In the genomic region with DNA sequence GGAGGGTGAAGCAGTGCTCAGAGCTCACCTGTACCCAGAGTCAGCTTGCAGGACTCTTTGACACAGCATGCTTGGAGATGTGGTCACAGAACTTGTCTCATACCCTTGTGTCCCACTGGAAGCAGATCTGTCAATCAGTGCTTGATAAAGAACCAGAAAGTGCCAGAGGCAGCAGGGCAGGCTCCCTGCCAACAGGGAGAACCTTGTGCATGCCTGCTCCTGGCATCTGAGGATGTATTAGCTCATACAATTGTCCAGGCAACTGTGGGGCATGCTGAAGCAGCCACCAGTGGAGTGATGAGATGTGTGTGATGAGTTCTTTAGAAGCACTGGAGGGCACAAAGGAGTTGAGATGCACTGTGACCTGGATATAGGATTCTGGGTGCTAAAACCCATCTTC, we compare ENCODE assay signal across 17 mouse cellular contexts. TPM values are rescaled to one million over a fixed set of nuclear protein-coding genes. Genes with fewer than 3 reads are reported as not detected.
DNase-seq lines count a peak whose midpoint lies in the region; ATAC-seq and TF ChIP-seq lines count a peak whose summit lies in the region.
"Had no signal": no experiment of that assay in that cellular context is flagged by ENCODE, and none has a peak within 500 bp of the region (broad histone marks: within the 10 kb centered on the region; RNA-seq: fewer than 3 reads in every experiment).

No protein-coding gene starts in this region.

- no peaks in the 10 kb centered on the region for H3K9me3 ChIP-seq in forebrain, postnatal 0 days (ENCODE audit: low read length)
- H3K9me3 ChIP-seq in forebrain, embryonic 16.5 days (ENCODE audit: control insufficient read depth, low read length), result no peaks in the 10 kb centered on the region
- H3K9me3 ChIP-seq in liver, postnatal 0 days (ENCODE audit: low read length), result no peaks in the 10 kb centered on the region
- H3K9me3 ChIP-seq: embryonic facial prominence, embryonic 12.5 days; limb, embryonic 15.5 days; midbrain, embryonic 13.5 days had no signal

- intact Hi-C loops in left cerebral cortex, postnatal 4 days (cut with DNase I), result no loop called here

- DNase-seq in forebrain, postnatal 0 days, result no peak
- DNase-seq in left cerebral cortex, postnatal 4 days, result peak; percentile 64
- no peak for DNase-seq in left cerebral cortex, adult 18-20 months (ENCODE audit: low spot score in 2 of 2)
- DNase-seq in Muller cell, postnatal 12 days (ENCODE audit: inconsistent ontology term), result peak; percentile 66
- peak; percentile 65 to 80 for DNase-seq in cerebellum, adult 2 months
- no peak for DNase-seq in frontal cortex, postnatal 36 days (ENCODE audit: low spot score in 2 of 2)
- no peak for DNase-seq in liver, postnatal 0 days
- DNase-seq: heart, adult 11 months; kidney, adult 8-10 months; right cerebral cortex, postnatal 14 days; thymus, adult 18-20 months had no signal

- no peak overlapping the region for H3K4me2 ChIP-seq in forebrain, postnatal 0 days (ENCODE audit: low read depth)
- no peak overlapping the region for H3K4me2 ChIP-seq in forebrain, embryonic 16.5 days (ENCODE audit: low read length)
- H3K4me2 ChIP-seq in liver, postnatal 0 days (ENCODE audit: low read depth, low read length), result no peak overlapping the region
- H3K4me2 ChIP-seq: embryonic facial prominence, embryonic 12.5 days; limb, embryonic 15.5 days; midbrain, embryonic 13.5 days had no signal

- no peaks in the 10 kb centered on the region for H3K4me1 ChIP-seq in forebrain, postnatal 0 days (ENCODE audit: insufficient read depth)
- H3K4me1 ChIP-seq in forebrain, embryonic 16.5 days (replicated peaks; ENCODE audit: control insufficient read depth, insufficient read depth, low read length), result no peaks in the 10 kb centered on the region; the same call in 1 of the 2 replicates
- H3K4me1 ChIP-seq in cerebellum, adult 2 months (ENCODE audit: control insufficient read depth, insufficient read depth, low read length), result peaks cover 12% of the 10 kb centered on the region
- H3K4me1 ChIP-seq in liver, postnatal 0 days (ENCODE audit: insufficient read depth), result peaks cover 33% of the 10 kb centered on the region

- TF ChIP-seq EP300 in liver, postnatal 0 days (IDR thresholded peaks at IDR 0.05; ENCODE audit: low read depth), result no peak

- no peak overlapping the region for H3K9ac ChIP-seq in forebrain, postnatal 0 days
- H3K9ac ChIP-seq in forebrain, embryonic 16.5 days (replicated peaks; ENCODE audit: low read depth, low read length), result no peak overlapping the region
- no peak overlapping the region for H3K9ac ChIP-seq in liver, postnatal 0 days (replicated peaks)
- H3K9ac ChIP-seq: embryonic facial prominence, embryonic 12.5 days; limb, embryonic 15.5 days; midbrain, embryonic 13.5 days had no signal

- H3K27ac ChIP-seq in forebrain, postnatal 0 days (ENCODE audit: low read depth, low read length), result no peak overlapping the region
- H3K27ac ChIP-seq in forebrain, embryonic 16.5 days (ENCODE audit: low read length), result no peak overlapping the region
- no peak overlapping the region for H3K27ac ChIP-seq in cerebellum, adult 2 months (ENCODE audit: insufficient read depth, low read length)
- H3K27ac ChIP-seq in liver, postnatal 0 days (ENCODE audit: low read depth), result no peak overlapping the region
- H3K27ac ChIP-seq: embryonic facial prominence, embryonic 12.5 days; limb, embryonic 15.5 days; macrophage; midbrain, embryonic 13.5 days had no signal

- no peaks in the 10 kb centered on the region for H3K27me3 ChIP-seq in forebrain, postnatal 0 days (ENCODE audit: insufficient read depth, low read length)
- H3K27me3 ChIP-seq in forebrain, embryonic 16.5 days (replicated peaks; ENCODE audit: control insufficient read depth, insufficient read depth, low read length), result no peaks in the 10 kb centered on the region
- no peaks in the 10 kb centered on the region for H3K27me3 ChIP-seq in cerebellum, adult 2 months (ENCODE audit: control insufficient read depth, insufficient read depth, low read length)
- no peaks in the 10 kb centered on the region for H3K27me3 ChIP-seq in liver, postnatal 0 days (ENCODE audit: insufficient read depth, low read length)
- H3K27me3 ChIP-seq: embryonic facial prominence, embryonic 12.5 days; limb, embryonic 15.5 days; midbrain, embryonic 13.5 days had no signal

- TF ChIP-seq POLR2A in cerebellum, adult 2 months (IDR thresholded peaks at IDR 0.05; ENCODE audit: borderline replicate concordance, insufficient read depth, low read length), result no peak

- no peak for TF ChIP-seq CTCF in forebrain, postnatal 0 days (IDR thresholded peaks at IDR 0.05; ENCODE audit: low read depth)
- TF ChIP-seq CTCF in cerebellum, adult 2 months (IDR thresholded peaks at IDR 0.05; ENCODE audit: borderline replicate concordance, insufficient read depth, low read depth, low read length), result no peak
- TF ChIP-seq CTCF in liver, postnatal 0 days (IDR thresholded peaks at IDR 0.05; ENCODE audit: low read depth), result no peak

- no peak overlapping the region for H3K4me3 ChIP-seq in forebrain, postnatal 0 days (ENCODE audit: low read depth, low read length)
- H3K4me3 ChIP-seq in forebrain, embryonic 16.5 days (replicated peaks; ENCODE audit: low read length), result no peak overlapping the region
- H3K4me3 ChIP-seq in cerebellum, adult 2 months (replicated peaks; ENCODE audit: insufficient read depth, low read depth, low read length), result no peak overlapping the region
- H3K4me3 ChIP-seq in liver, postnatal 0 days (ENCODE audit: low read depth, low read length), result no peak overlapping the region
- H3K4me3 ChIP-seq: embryonic facial prominence, embryonic 12.5 days; limb, embryonic 15.5 days; midbrain, embryonic 13.5 days had no signal

- ATAC-seq in forebrain, postnatal 0 days, result peak; percentile 27; the same call in 1 of the 2 replicates
- no peak for ATAC-seq in forebrain, embryonic 16.5 days
- ATAC-seq in liver, postnatal 0 days, result no peak
- ATAC-seq: hindbrain, embryonic 16.5 days; midbrain, embryonic 13.5 days had no signal

- H3K36me3 ChIP-seq in forebrain, postnatal 0 days (ENCODE audit: insufficient read depth), result no peaks in the 10 kb centered on the region
- H3K36me3 ChIP-seq in forebrain, embryonic 16.5 days (ENCODE audit: control insufficient read depth, insufficient read depth), result no peaks in the 10 kb centered on the region
- H3K36me3 ChIP-seq in liver, postnatal 0 days (replicated peaks; ENCODE audit: insufficient read depth, low read length), result no peaks in the 10 kb centered on the region
- H3K36me3 ChIP-seq: embryonic facial prominence, embryonic 12.5 days; limb, embryonic 15.5 days; midbrain, embryonic 13.5 days had no signal

RNA-seq across cellular contexts. Expression of gene Hpcal1, which starts 30.4 kb away (rescaled TPM):
- total RNA-seq in forebrain, postnatal 0 days (2014; rRNA removed), result 27.7 and 46.9 TPM in 2 replicates
- 47.1 and 76.7 TPM in 2 replicates for polyA plus RNA-seq in forebrain, postnatal 0 days (2015; fragmentation: Nextera tagmentation; extraction: Ambion mirVana)
- polyA plus RNA-seq in forebrain, embryonic 16.5 days (2015; fragmentation: Nextera tagmentation; extraction: Ambion mirVana), result 34.6 and 47.1 TPM in 2 replicates
- total RNA-seq in left cerebral cortex, postnatal 4 days (2021), result 10 to 100 TPM; 28.7 to 49.3 TPM
- 10 to 100 TPM; 80.0 to 93.6 TPM for total RNA-seq in left cerebral cortex, adult 18-20 months (2021)
- 544 TPM in 2 replicates for polyA plus RNA-seq in cerebellum, adult 2 months (2012; rRNA removed)
- 18.6 and 20.8 TPM in 2 replicates for polyA plus RNA-seq in liver, postnatal 0 days (2015; fragmentation: Nextera tagmentation; extraction: Ambion mirVana)

Comparison
In these comparisons a context has a peak if more than half of its experiments do, and no peak if none do; other contexts are left out.
1. DNase-seq: peak in left cerebral cortex, postnatal 4 days (single experiment), Muller cell, postnatal 12 days (single experiment) and cerebellum, adult 2 months (2 of 2); none in forebrain, postnatal 0 days (single experiment), left cerebral cortex, adult 18-20 months (0 of 2), frontal cortex, postnatal 36 days (0 of 2) and liver, postnatal 0 days (single experiment).